ENCODE assay signal across 15 mouse cellular contexts in genomic region chr5:35019673-35020300, GRCm38 (mm10). TPM values are rescaled to one million over a fixed set of nuclear protein-coding genes. Genes with fewer than 3 reads are reported as not detected.
A peak's percentile ranks its signal among the peaks of the same experiment; 100 is the strongest.
DNase-seq lines count a peak whose midpoint lies in the region; ATAC-seq and TF ChIP-seq lines count a peak whose summit lies in the region.
"Had no signal": no experiment of that assay in that cellular context is flagged by ENCODE, and none has a peak within 500 bp of the region (broad histone marks: within the 10 kb centered on the region; RNA-seq: fewer than 3 reads in every experiment).

No protein-coding gene starts in this region.

- peaks cover 44% of the 10 kb centered on the region for H3K36me3 ChIP-seq in lung, embryonic 14.5 days (ENCODE audit: insufficient read depth)

- peak; percentile 39 for ATAC-seq in frontal cortex, adult (ENCODE audit: low TSS enrichment)
- ATAC-seq in lung, embryonic 14.5 days (ENCODE audit: insufficient read depth): no peak
- ATAC-seq in Patski: peak; percentile 55
- ATAC-seq: inflammation-experienced regulatory T-cells, adult 6 months had no signal

- no peak for DNase-seq in frontal cortex, postnatal 25 days (ENCODE audit: low spot score in 2 of 2)
- no peak for DNase-seq in lung, embryonic 14.5 days
- no peak for DNase-seq in lung, postnatal 14 days
- peak; percentile 75 for DNase-seq in Patski (ENCODE audit: low read depth, low spot score)
- peak; percentile 44 for DNase-seq in right cerebral cortex, postnatal 14 days
- no peak for DNase-seq in urinary bladder, adult 18-20 months (ENCODE audit: low spot score in 2 of 2)
- no peak for DNase-seq in urinary bladder, postnatal 4 days (ENCODE audit: low spot score in 2 of 2)
- DNase-seq: adrenal gland, postnatal 36 days; cerebellum, adult 18-20 months; kidney, postnatal 36 days had no signal

- H3K4me2 ChIP-seq in lung, embryonic 14.5 days: no peak overlapping the region
- H3K4me2 ChIP-seq: limb, embryonic 15.5 days; neural tube, embryonic 12.5 days had no signal

- no peaks in the 10 kb centered on the region for H3K27me3 ChIP-seq in lung, embryonic 14.5 days (ENCODE audit: insufficient read depth, low read length)
- H3K27me3 ChIP-seq in Patski: no peaks in the 10 kb centered on the region
- H3K27me3 ChIP-seq: limb, embryonic 15.5 days; neural tube, embryonic 12.5 days had no signal

- H3K9me3 ChIP-seq in lung, embryonic 14.5 days (ENCODE audit: low read depth, low read length): no peaks in the 10 kb centered on the region
- H3K9me3 ChIP-seq: limb, embryonic 15.5 days; neural tube, embryonic 12.5 days had no signal

- WGBS in lung, embryonic 14.5 days: 52% methylated on average over 9 of the region's 9 CpGs

- no peak overlapping the region for H3K9ac ChIP-seq in lung, embryonic 14.5 days
- H3K9ac ChIP-seq: limb, embryonic 15.5 days; neural tube, embryonic 12.5 days had no signal

- POLR2A ChIA-PET in Patski (lab: Charles Lee): interaction anchor here (0.6 to 1.5 kb wide), 3 partner anchors 8 to 1483 kb away, joined by 3 read pairs; no protein-coding TSS in a partner anchor

- in situ Hi-C loops in Patski (cut with MboI; ENCODE audit: low pct_unique_long_range_greater_than_20kb): loop anchor here (5.0 kb wide), 1 partner anchor 32 kb away; no protein-coding TSS in a partner anchor

- peak overlapping the region; percentile 42; the same call in 1 of the 2 replicates for H3K27ac ChIP-seq in lung, embryonic 14.5 days (ENCODE audit: low read depth)
- H3K27ac ChIP-seq: limb, embryonic 15.5 days; macrophage; neural tube, embryonic 12.5 days had no signal

- H3K4me1 ChIP-seq in lung, embryonic 14.5 days (ENCODE audit: insufficient read depth): no peaks in the 10 kb centered on the region

- TF ChIP-seq CTCF in lung, embryonic 14.5 days (IDR thresholded peaks at IDR 0.05; ENCODE audit: low read depth): no peak
- no peak for TF ChIP-seq CTCF in Patski (IDR thresholded peaks at IDR 0.05)

- CTCF ChIA-PET in Patski (lab: Charles Lee): interaction anchor here (1.2 to 3.8 kb wide), 7 partner anchors 10 to 106 kb away, joined by 3 to 17 read pairs (median 4); partner anchors contain the start of gene Hgfac

- no peak overlapping the region for H3K4me3 ChIP-seq in lung, embryonic 14.5 days (ENCODE audit: low read depth, low read length)
- H3K4me3 ChIP-seq: limb, embryonic 15.5 days; neural tube, embryonic 12.5 days had no signal

RNA-seq across cellular contexts. Expression of gene Hgfac, which starts 21.5 kb away (rescaled TPM):
- polyA plus RNA-seq in lung, embryonic 14.5 days (2014; fragmentation: Nextera tagmentation; extraction: Ambion mirVana): 0.37 TPM in 1 of 2 replicates, not detected in the other
- 5.5 TPM for polyA plus RNA-seq in Patski (2021)
- polyA plus RNA-seq: macrophage had no signal

RNA-seq across cellular contexts. Expression of gene Dok7, which starts 36.8 kb away (rescaled TPM):
- polyA plus RNA-seq in lung, embryonic 14.5 days (2014; fragmentation: Nextera tagmentation; extraction: Ambion mirVana): 0.83 and 1.4 TPM in 2 replicates
- polyA plus RNA-seq in Patski (2021): 1.7 TPM

Comparison
In these comparisons a context has a peak if more than half of its experiments do, and no peak if none do; other contexts are left out.
1. DNase-seq: peak in Patski (single experiment) and right cerebral cortex, postnatal 14 days (single experiment); none in frontal cortex, postnatal 25 days (0 of 2), lung, embryonic 14.5 days (single experiment), lung, postnatal 14 days (single experiment), urinary bladder, adult 18-20 months (0 of 2) and urinary bladder, postnatal 4 days (0 of 2).